Mouse (Mus musculus): ENCODE measurements around the gene Pakap. TPM values are rescaled to one million over a fixed set of nuclear protein-coding genes. Genes with fewer than 3 reads are reported as not detected.
"Not testable (repeated sequence)": the region's sequence is repeated elsewhere in the genome, so short reads cannot be mapped to it uniquely, and the experiment has no call there.

The Pakap gene
- polyA plus RNA-seq, 1 experiment from 2014 or later = 25.7 TPM

DNA sequence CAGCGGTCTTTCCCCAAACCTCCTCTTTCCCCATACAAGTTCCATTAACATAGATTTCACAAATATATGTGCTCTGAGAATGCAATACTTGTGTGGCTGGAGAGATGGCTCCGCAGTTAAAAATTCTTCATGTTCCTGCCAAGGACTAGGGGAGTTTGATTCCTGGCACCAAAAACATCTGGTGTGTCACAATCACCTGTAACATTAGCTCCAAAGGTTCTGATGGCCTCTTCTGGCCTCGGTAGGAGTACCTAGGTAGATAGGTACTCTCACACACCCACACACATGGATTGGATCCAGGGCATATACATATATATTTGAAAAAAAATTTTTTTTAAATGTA is 318.9 kb downstream of the Pakap start:
- 83% methylated on average over 3 of the region's 3 CpGs for WGBS
- no peaks in the 10 kb centered on the region for H3K9me3 ChIP-seq (replicated peaks; ENCODE audit: control insufficient read depth, low read length)
- no peak overlapping the region for H3K27ac ChIP-seq (ENCODE audit: low read length)
- no peak overlapping the region for H3K4me3 ChIP-seq (replicated peaks; ENCODE audit: low read length)
- no peaks in the 10 kb centered on the region for H3K36me3 ChIP-seq (ENCODE audit: control insufficient read depth, insufficient read depth, low read length)
- no peaks in the 10 kb centered on the region for H3K27me3 ChIP-seq (ENCODE audit: control insufficient read depth, insufficient read depth, low read length)
- ATAC-seq (ENCODE audit: insufficient read depth, low FRiP score) = no peak
- no peak overlapping the region for H3K4me2 ChIP-seq (ENCODE audit: low read depth, low read length)
- H3K4me1 ChIP-seq (ENCODE audit: control insufficient read depth, insufficient read depth, low read length) = peaks cover 17% of the 10 kb centered on the region
- H3K9ac ChIP-seq (ENCODE audit: low read length) = no peak overlapping the region

DNA sequence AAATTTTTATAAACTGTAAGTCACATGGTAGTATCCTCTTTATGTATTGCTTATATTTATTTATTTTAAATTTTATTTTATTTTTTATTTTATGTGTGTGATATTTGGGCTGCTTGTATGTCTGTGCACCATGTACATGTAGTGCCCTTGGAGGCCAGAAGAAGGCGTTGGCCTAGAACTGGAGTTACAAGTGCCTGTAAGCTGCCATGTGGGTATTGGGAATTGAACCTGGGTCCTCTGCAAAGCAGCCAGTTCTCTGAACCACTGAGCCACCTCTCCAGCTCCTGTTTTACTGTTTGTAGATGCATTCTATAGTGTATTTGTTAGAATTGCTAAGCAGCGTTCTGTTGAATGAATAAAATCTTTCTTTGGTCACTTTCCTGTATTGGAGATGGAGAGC is 320.3 kb downstream of the Pakap start:
- no peaks in the 10 kb centered on the region for H3K9me3 ChIP-seq (replicated peaks; ENCODE audit: control insufficient read depth, low read length)
- H3K4me1 ChIP-seq (ENCODE audit: control insufficient read depth, insufficient read depth, low read length) = peaks cover 16% of the 10 kb centered on the region
- 98% methylated on average over 2 of the region's 2 CpGs for WGBS
- ATAC-seq (ENCODE audit: insufficient read depth, low FRiP score) = no peak
- H3K4me3 ChIP-seq (replicated peaks; ENCODE audit: low read length) = no peak overlapping the region
- no peak overlapping the region for H3K27ac ChIP-seq (ENCODE audit: low read length)
- H3K36me3 ChIP-seq (ENCODE audit: control insufficient read depth, insufficient read depth, low read length) = no peaks in the 10 kb centered on the region
- no peak overlapping the region for H3K9ac ChIP-seq (ENCODE audit: low read length)
- no peak overlapping the region for H3K4me2 ChIP-seq (ENCODE audit: low read depth, low read length)
- H3K27me3 ChIP-seq (ENCODE audit: control insufficient read depth, insufficient read depth, low read length) = no peaks in the 10 kb centered on the region

DNA sequence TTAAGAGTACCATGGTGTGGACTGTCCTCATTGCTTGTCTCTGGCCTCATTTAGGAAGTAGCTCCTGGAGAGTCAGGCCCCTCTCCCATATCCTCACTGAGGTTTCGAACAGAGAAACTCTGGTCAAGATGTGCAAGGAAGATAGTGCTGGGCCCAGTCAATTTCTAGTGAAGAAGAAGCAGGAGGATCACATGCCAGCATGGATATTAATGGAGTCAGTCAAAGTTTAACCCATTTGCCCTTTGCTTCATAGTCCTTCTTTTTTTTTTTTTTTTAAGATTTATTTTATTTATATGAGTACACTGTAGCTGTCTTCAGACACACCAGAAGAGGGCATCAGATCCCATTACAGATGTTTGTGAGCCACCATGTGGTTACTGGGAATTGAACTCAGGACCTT is 321.0 kb downstream of the Pakap start:
- H3K9me3 ChIP-seq (replicated peaks; ENCODE audit: control insufficient read depth, low read length); ATAC-seq (ENCODE audit: insufficient read depth, low FRiP score); H3K9ac ChIP-seq (ENCODE audit: low read length); H3K4me3 ChIP-seq (replicated peaks; ENCODE audit: low read length); H3K27ac ChIP-seq (ENCODE audit: low read length); H3K27me3 ChIP-seq (ENCODE audit: control insufficient read depth, insufficient read depth, low read length); H3K36me3 ChIP-seq (ENCODE audit: control insufficient read depth, insufficient read depth, low read length); H3K4me2 ChIP-seq (ENCODE audit: low read depth, low read length): not testable (repeated sequence)
- peaks cover 11% of the 10 kb centered on the region for H3K4me1 ChIP-seq (ENCODE audit: control insufficient read depth, insufficient read depth, low read length)
- 86% methylated on average over 1 of the region's 1 CpGs for WGBS

DNA sequence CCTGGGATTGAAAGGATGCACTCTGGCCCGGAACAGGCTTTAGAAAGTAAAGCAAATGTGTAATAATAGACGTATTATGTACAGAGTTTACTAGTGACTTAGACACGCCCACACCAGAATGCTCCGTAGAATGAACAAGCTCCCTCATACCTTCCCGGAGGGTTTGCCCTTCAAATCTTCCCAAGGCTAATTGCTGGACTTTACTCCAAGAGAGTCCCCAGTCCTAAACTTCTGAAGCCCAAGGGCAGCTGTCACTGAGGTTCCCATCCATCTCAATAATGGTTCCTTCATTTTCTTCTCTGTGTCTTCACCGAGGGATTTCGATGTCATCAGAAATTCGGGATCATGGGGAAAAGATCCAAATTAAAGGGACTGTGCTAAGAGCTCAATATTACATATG is 321.8 kb downstream of the Pakap start:
- Histone ChIP-seq H3K27ac (ENCODE audit: low read length) (no peak overlapping the region), H3K36me3 (ENCODE audit: control insufficient read depth, insufficient read depth, low read length) (no peaks in the 10 kb centered on the region), H3K27me3 (ENCODE audit: control insufficient read depth, insufficient read depth, low read length) (no peaks in the 10 kb centered on the region), H3K4me3 (replicated peaks; ENCODE audit: low read length) (no peak overlapping the region), H3K9ac (ENCODE audit: low read length) (no peak overlapping the region), H3K9me3 (replicated peaks; ENCODE audit: control insufficient read depth, low read length) (no peaks in the 10 kb centered on the region), H3K4me1 (ENCODE audit: control insufficient read depth, insufficient read depth, low read length) (peaks cover 11% of the 10 kb centered on the region), H3K4me2 (ENCODE audit: low read depth, low read length) (no peak overlapping the region)
- ATAC-seq (ENCODE audit: insufficient read depth, low FRiP score) = no peak
- WGBS = 74% methylated on average over 8 of the region's 8 CpGs

DNA sequence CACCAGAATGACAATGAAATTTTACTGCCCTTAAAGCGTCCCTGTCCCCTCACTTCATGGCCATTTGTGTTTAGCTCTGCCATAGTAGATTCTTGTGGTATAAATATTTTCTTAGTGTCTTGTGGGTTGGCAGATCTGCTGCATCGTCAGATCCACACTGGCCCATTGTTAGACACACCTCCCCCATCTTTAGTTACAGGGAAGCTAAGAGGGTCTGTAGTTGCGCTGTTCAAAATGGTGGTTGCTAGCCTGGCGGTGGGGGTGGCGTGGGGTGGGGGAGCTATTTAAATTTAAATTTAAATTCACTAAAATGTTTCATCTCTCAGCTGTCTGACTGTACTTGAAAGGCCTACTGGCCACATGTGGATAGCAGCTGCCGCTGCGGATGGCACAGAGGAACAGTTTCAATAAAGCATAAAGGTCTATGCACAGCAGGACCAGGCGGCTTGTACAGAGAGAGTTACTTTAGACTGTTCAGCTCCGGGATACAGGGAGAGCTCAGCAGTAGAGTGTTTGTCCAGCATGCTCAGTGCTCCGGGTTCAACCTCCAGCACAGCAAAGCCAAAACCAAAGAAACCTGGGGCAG is 324.1 kb downstream of the Pakap start:
- Histone ChIP-seq H3K4me1 (ENCODE audit: control insufficient read depth, insufficient read depth, low read length) (peaks cover 7% of the 10 kb centered on the region; the same call in 1 of the 2 replicates), H3K4me2 (ENCODE audit: low read depth, low read length) (no peak overlapping the region), H3K27me3 (ENCODE audit: control insufficient read depth, insufficient read depth, low read length) (no peaks in the 10 kb centered on the region), H3K27ac (ENCODE audit: low read length) (no peak overlapping the region), H3K36me3 (ENCODE audit: control insufficient read depth, insufficient read depth, low read length) (no peaks in the 10 kb centered on the region), H3K9me3 (replicated peaks; ENCODE audit: control insufficient read depth, low read length) (no peaks in the 10 kb centered on the region), H3K9ac (ENCODE audit: low read length) (no peak overlapping the region), H3K4me3 (replicated peaks; ENCODE audit: low read length) (no peak overlapping the region)
- ATAC-seq (ENCODE audit: insufficient read depth, low FRiP score) = no peak
- 81% methylated on average over 10 of the region's 10 CpGs for WGBS

DNA sequence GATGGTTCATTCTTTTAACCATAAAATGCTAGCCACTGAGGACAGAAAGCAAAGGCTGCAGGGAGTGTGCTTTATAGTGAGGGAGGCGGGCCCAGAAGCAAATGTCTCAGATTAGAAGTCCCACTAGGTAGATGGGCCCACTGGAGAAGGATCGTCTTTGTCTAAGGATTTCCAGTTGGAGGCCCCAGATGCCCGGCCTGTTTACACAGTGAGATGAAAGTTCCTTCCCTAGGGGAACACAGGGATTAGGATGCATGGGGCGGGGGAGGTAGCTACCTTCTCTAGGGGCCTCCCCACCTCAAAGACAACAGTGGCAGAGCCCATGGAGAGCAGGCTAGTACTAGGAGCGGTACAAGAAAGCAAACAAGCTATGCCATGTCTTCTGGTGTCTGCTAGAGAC is 327.2 kb downstream of the Pakap start:
- Histone ChIP-seq H3K36me3 (ENCODE audit: control insufficient read depth, insufficient read depth, low read length) (no peaks in the 10 kb centered on the region), H3K27ac (ENCODE audit: low read length) (peak overlapping the region; percentile 23; the same call in 1 of the 2 replicates), H3K9me3 (replicated peaks; ENCODE audit: control insufficient read depth, low read length) (no peaks in the 10 kb centered on the region), H3K4me3 (replicated peaks; ENCODE audit: low read length) (no peak overlapping the region), H3K4me1 (ENCODE audit: control insufficient read depth, insufficient read depth, low read length) (peaks cover 7% of the 10 kb centered on the region; the same call in 1 of the 2 replicates), H3K9ac (ENCODE audit: low read length) (no peak overlapping the region), H3K27me3 (ENCODE audit: control insufficient read depth, insufficient read depth, low read length) (no peaks in the 10 kb centered on the region), H3K4me2 (ENCODE audit: low read depth, low read length) (no peak overlapping the region)
- ATAC-seq (ENCODE audit: insufficient read depth, low FRiP score) = no peak
- WGBS = 46% methylated on average over 5 of the region's 5 CpGs

DNA sequence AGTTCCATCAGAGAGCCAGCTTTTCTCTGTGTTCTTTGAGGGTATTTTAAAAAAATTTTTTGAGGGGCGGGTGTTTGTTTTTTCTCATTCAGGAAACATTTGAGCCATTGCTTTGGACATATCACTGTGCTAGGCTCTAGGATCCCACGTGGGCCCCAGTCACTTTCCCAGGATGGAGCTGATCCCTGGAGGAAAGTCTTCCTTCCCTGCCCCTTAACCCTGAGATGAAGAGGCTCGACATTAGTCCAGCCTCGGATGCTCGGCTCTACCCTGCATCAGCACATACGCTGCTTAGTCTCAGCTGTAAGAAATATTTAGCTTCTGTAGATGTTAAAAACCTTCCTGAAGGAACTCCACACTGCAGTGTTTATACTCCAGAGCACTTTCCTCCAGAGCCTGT is 327.9 kb downstream of the Pakap start:
- peak overlapping the region; percentile 23; the same call in 1 of the 2 replicates for H3K27ac ChIP-seq (ENCODE audit: low read length)
- H3K4me3 ChIP-seq (replicated peaks; ENCODE audit: low read length) = no peak overlapping the region
- H3K4me1 ChIP-seq (ENCODE audit: control insufficient read depth, insufficient read depth, low read length) = peaks cover 7% of the 10 kb centered on the region; the same call in 1 of the 2 replicates
- ATAC-seq (ENCODE audit: insufficient read depth, low FRiP score) = peak; percentile 17; the same call in 1 of the 2 replicates
- 39% methylated on average over 6 of the region's 6 CpGs for WGBS
- no peaks in the 10 kb centered on the region for H3K9me3 ChIP-seq (replicated peaks; ENCODE audit: control insufficient read depth, low read length)
- no peaks in the 10 kb centered on the region for H3K36me3 ChIP-seq (ENCODE audit: control insufficient read depth, insufficient read depth, low read length)
- H3K4me2 ChIP-seq (ENCODE audit: low read depth, low read length) = no peak overlapping the region
- H3K9ac ChIP-seq (ENCODE audit: low read length) = no peak overlapping the region
- H3K27me3 ChIP-seq (ENCODE audit: control insufficient read depth, insufficient read depth, low read length) = no peaks in the 10 kb centered on the region

DNA sequence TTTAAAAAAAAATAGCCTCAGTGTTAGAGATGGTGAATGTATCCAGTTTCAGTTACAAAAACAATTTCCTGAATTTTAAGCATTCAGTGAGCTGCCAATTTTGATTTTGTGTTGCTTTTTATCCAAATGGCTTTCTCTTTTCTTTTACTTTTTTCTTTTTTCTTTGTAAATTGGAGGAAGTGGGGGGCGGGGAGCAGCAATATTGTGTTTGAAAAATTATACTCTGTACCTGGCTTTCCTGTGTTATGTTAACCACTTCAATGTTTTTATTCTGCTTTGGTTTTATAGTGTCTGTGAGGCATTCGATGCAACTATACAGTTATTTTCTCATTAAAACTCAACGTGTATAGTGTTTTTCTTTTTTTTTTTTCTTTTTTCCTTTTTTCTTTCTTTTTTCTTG is 328.7 kb downstream of the Pakap start:
- no peak for ATAC-seq (ENCODE audit: insufficient read depth, low FRiP score)
- H3K4me1 ChIP-seq (ENCODE audit: control insufficient read depth, insufficient read depth, low read length) = peaks cover 7% of the 10 kb centered on the region; the same call in 1 of the 2 replicates
- no peaks in the 10 kb centered on the region for H3K9me3 ChIP-seq (replicated peaks; ENCODE audit: control insufficient read depth, low read length)
- H3K27me3 ChIP-seq (ENCODE audit: control insufficient read depth, insufficient read depth, low read length) = no peaks in the 10 kb centered on the region
- H3K4me3 ChIP-seq (replicated peaks; ENCODE audit: low read length) = no peak overlapping the region
- no peak overlapping the region for H3K9ac ChIP-seq (ENCODE audit: low read length)
- H3K27ac ChIP-seq (ENCODE audit: low read length) = no peak overlapping the region
- no peak overlapping the region for H3K4me2 ChIP-seq (ENCODE audit: low read depth, low read length)
- 80% methylated on average over 3 of the region's 3 CpGs for WGBS
- no peaks in the 10 kb centered on the region for H3K36me3 ChIP-seq (ENCODE audit: control insufficient read depth, insufficient read depth, low read length)

DNA sequence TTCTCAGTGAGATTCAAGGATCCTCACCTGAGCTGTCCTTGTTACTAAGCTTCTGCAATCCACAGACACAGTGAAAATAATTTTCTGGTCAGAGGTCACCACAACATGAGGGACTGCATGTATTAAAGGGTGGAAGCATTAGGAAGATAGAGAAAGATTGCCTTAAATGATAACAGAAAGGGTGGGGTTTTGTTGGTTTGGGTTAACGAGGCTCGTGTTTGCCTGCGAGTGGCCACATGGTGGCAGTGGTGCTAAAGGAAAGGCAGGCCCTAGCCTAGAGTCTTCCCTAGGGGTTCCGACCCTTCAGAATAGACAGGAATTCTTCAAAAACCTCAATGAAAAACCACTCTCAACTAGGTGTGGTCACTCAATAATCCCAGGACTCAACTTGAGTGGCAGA is 333.2 kb downstream of the Pakap start:
- Histone ChIP-seq H3K36me3 (ENCODE audit: control insufficient read depth, insufficient read depth, low read length) (no peaks in the 10 kb centered on the region), H3K9ac (ENCODE audit: low read length) (no peak overlapping the region), H3K4me1 (ENCODE audit: control insufficient read depth, insufficient read depth, low read length) (no peaks in the 10 kb centered on the region), H3K27me3 (ENCODE audit: control insufficient read depth, insufficient read depth, low read length) (no peaks in the 10 kb centered on the region), H3K4me3 (replicated peaks; ENCODE audit: low read length) (no peak overlapping the region), H3K9me3 (replicated peaks; ENCODE audit: control insufficient read depth, low read length) (no peaks in the 10 kb centered on the region), H3K4me2 (ENCODE audit: low read depth, low read length) (no peak overlapping the region), H3K27ac (ENCODE audit: low read length) (no peak overlapping the region)
- 8% methylated on average over 4 of the region's 4 CpGs for WGBS
- ATAC-seq (ENCODE audit: insufficient read depth, low FRiP score) = no peak

Data from stomach, embryonic 16.5 days (tissue).